Mouse (Mus musculus): ENCODE data around the gene Ccdc191. TPM values are rescaled to one million over a fixed set of nuclear protein-coding genes. Genes with fewer than 3 reads are reported as not detected.

Gene Ccdc191
- 6.1 and 7.0 TPM in 2 replicates for polyA plus RNA-seq (2012; rRNA removed)

GRCm38 (mm10) chr16:43889208-43890004 is at the start of gene Ccdc191:
Gene Ccdc191, plus strand, starts transcription at chr16:43889800.

GRCm38 (mm10) chr16:43926341-43926859 is 36.8 kb downstream of the Ccdc191 start, which contains the start of gene Qtrt2:
Gene Qtrt2, minus strand, starts transcription at chr16:43926809.

GRCm38 (mm10) chr16:43979328-43980109 is 89.9 kb downstream of the Ccdc191 start, which contains the start of gene Zdhhc23:
Gene Zdhhc23, minus strand, starts transcription at chr16:43979791.

Other genes starting within 250 kb of the Ccdc191 start
- gene Tigit, start 225.7 kb upstream of the Ccdc191 start, polyA plus RNA-seq (2012; rRNA removed), result 0.10 TPM in 1 of 2 replicates, not detected in the other
- 0.06 and 0.18 TPM in 2 replicates for gene Drd3, start 135.8 kb upstream of the Ccdc191 start, polyA plus RNA-seq (2012; rRNA removed)
- gene Qtrt2, start 37.0 kb downstream of the Ccdc191 start, polyA plus RNA-seq (2012; rRNA removed), result 46.2 and 48.5 TPM in 2 replicates
- 2.4 and 3.1 TPM in 2 replicates for gene Zdhhc23, start 90.0 kb downstream of the Ccdc191 start, polyA plus RNA-seq (2012; rRNA removed)
- gene Gramd1c, start 173.5 kb downstream of the Ccdc191 start, polyA plus RNA-seq (2012; rRNA removed), result 2.2 and 2.6 TPM in 2 replicates
- 66.9 and 71.0 TPM in 2 replicates for gene Atp6v1a, start 249.9 kb downstream of the Ccdc191 start, polyA plus RNA-seq (2012; rRNA removed)

All from central nervous system, embryonic 14 days (tissue).